Mouse (Mus musculus) CH12.LX (cell line): ENCODE results near the gene Chmp2a. TPM values are rescaled to one million over a fixed set of nuclear protein-coding genes. Genes with fewer than 3 reads are reported as not detected.

Source experiments
- DNase-seq: peaks from one replicate; pipeline ENCODE4 v3.0.0-alpha.2; 2013; ENCODE audit errors: extremely low read depth
- H3K27ac ChIP-seq: 2 replicates; pipeline ENCODE4 v1.5.1; 2012; ENCODE audit warnings: low read depth, mild to moderate bottlenecking, control low read depth, moderate library complexity; ENCODE audit not compliant: insufficient read depth
- H3K27me3 ChIP-seq: replicated peaks from 2 replicates; pipeline ENCODE3; 2012; ENCODE audit warnings: inconsistent platforms
- H3K36me3 ChIP-seq, 2 experiments: replicated peaks in 1 of 2; 2 replicates each; pipeline versions ENCODE3 to v1.6.1; 2012; ENCODE audit warnings: inconsistent platforms in 1 of 2, low read length in 1 of 2, mild to moderate bottlenecking in 1 of 2, mixed read lengths in 1 of 2, moderate library complexity in 1 of 2; ENCODE audit not compliant: control insufficient read depth in 1 of 2, insufficient read depth in 1 of 2
- H3K4me1 ChIP-seq, 2 experiments: 2 replicates each; pipeline ENCODE4 v1.6.1; 2012; ENCODE audit warnings: inconsistent platforms in 1 of 2, moderate library complexity in 1 of 2; ENCODE audit not compliant: insufficient read depth in 2 of 2, control insufficient read depth in 1 of 2
- H3K4me2 ChIP-seq: 2 replicates; pipeline ENCODE4 v1.6.1; 2012; ENCODE audit warnings: low read depth, mild to moderate bottlenecking, control low read depth; ENCODE audit not compliant: poor library complexity, insufficient read depth, severe bottlenecking
- H3K4me3 ChIP-seq, 3 experiments: fragments of 150-350 bp in 1 of 3; sonication (generic) in 1 of 3; replicated peaks in 1 of 3; 2 replicates each; pipeline versions ENCODE3 to v1.5.1; 2011 to 2012; ENCODE audit warnings: low read depth in 2 of 3, low read length in 2 of 3, mild to moderate bottlenecking in 2 of 3, moderate library complexity in 2 of 3, control low read depth in 1 of 3, improper control_type of control experiment in 1 of 3, inconsistent platforms in 1 of 3, mixed read lengths in 1 of 3; ENCODE audit not compliant: poor library complexity in 1 of 3
- H3K79me2 ChIP-seq: replicated peaks from 2 replicates; pipeline ENCODE4 v1.6.1; 2012; ENCODE audit warnings: mild to moderate bottlenecking, moderate library complexity; ENCODE audit not compliant: control insufficient read depth, poor library complexity, insufficient read depth, severe bottlenecking; ENCODE audit errors: extremely low read depth
- H3K9ac ChIP-seq: 2 replicates; pipeline ENCODE4 v1.6.1; 2012; ENCODE audit warnings: low read depth, mild to moderate bottlenecking, control low read depth, moderate library complexity; ENCODE audit not compliant: insufficient read depth
- H3K9me3 ChIP-seq: replicated peaks from 2 replicates; pipeline ENCODE3; 2012; ENCODE audit warnings: low read length, inconsistent platforms, mixed read lengths
- CHD1 ChIP-seq: IDR thresholded peaks from 2 replicates; pipeline ENCODE4 v1.6.1; 2012; ENCODE audit warnings: low read depth, low read length, improper control_type of control experiment, inconsistent platforms
- CTCF ChIP-seq, 2 experiments: IDR thresholded peaks in 1 of 2; conservative IDR thresholded peaks in 1 of 2; 2 replicates each; pipeline ENCODE4 v1.5.1; 2011 to 2012; ENCODE audit warnings: low read depth in 2 of 2, low read length in 2 of 2, improper control_type of control experiment in 1 of 2, inconsistent platforms in 1 of 2, mild to moderate bottlenecking in 1 of 2, moderate library complexity in 1 of 2
- ELF1 ChIP-seq: IDR thresholded peaks from 2 replicates; pipeline ENCODE4 v1.6.1; 2014; ENCODE audit warnings: low read depth, mild to moderate bottlenecking, inconsistent platforms, low read length, improper control_type of control experiment
- EP300 ChIP-seq: IDR thresholded peaks from 2 replicates; pipeline ENCODE4 v1.6.1; 2011; ENCODE audit warnings: low read length, improper control_type of control experiment
- ETS1 ChIP-seq: conservative IDR thresholded peaks from 2 replicates; pipeline ENCODE4 v1.6.1; 2012; ENCODE audit warnings: low read depth, mild to moderate bottlenecking, inconsistent platforms, low read length, improper control_type of control experiment, moderate library complexity
- HCFC1 ChIP-seq: IDR thresholded peaks from 2 replicates; pipeline ENCODE4 v1.6.1; 2012; ENCODE audit warnings: low read depth, mild to moderate bottlenecking, inconsistent platforms, low read length, improper control_type of control experiment
- MAFK ChIP-seq: IDR thresholded peaks from 2 replicates; pipeline ENCODE4 v1.6.1; 2011; ENCODE audit warnings: low read length, improper control_type of control experiment; ENCODE audit not compliant: insufficient replicate concordance
- MAX ChIP-seq: IDR thresholded peaks from 2 replicates; pipeline ENCODE4 v1.6.1; 2011; ENCODE audit warnings: low read length, improper control_type of control experiment
- MAZ ChIP-seq: IDR thresholded peaks from 2 replicates; pipeline ENCODE4 v1.6.1; 2012; ENCODE audit warnings: low read depth, mild to moderate bottlenecking, inconsistent platforms, low read length, improper control_type of control experiment, moderate library complexity
- NELFE ChIP-seq: IDR thresholded peaks from 2 replicates; pipeline ENCODE4 v1.6.1; 2011; ENCODE audit warnings: low read depth, low read length, improper control_type of control experiment
- NRF1 ChIP-seq: IDR thresholded peaks from 2 replicates; pipeline ENCODE4 v1.6.1; 2014; ENCODE audit warnings: low read depth, mild to moderate bottlenecking, inconsistent platforms, low read length, improper control_type of control experiment, moderate library complexity
- POLR2AphosphoS2 ChIP-seq: IDR thresholded peaks from 2 replicates; pipeline ENCODE4 v1.6.1; 2011; ENCODE audit warnings: low read depth, low read length, improper control_type of control experiment
- RAD21 ChIP-seq: IDR thresholded peaks from 2 replicates; pipeline ENCODE4 v1.6.1; 2011; ENCODE audit warnings: low read depth, mild to moderate bottlenecking, low read length, improper control_type of control experiment, moderate library complexity
- TBP ChIP-seq: conservative IDR thresholded peaks from 2 replicates; pipeline ENCODE4 v1.6.1; 2011; ENCODE audit warnings: low read depth, low read length, improper control_type of control experiment
- TCF12 ChIP-seq: IDR thresholded peaks from 2 replicates; pipeline ENCODE4 v1.6.1; 2014; ENCODE audit warnings: low read depth, mild to moderate bottlenecking, inconsistent platforms, low read length, improper control_type of control experiment
- USF1 ChIP-seq: IDR thresholded peaks from 2 replicates; pipeline ENCODE4 v1.6.1; 2014; ENCODE audit warnings: low read depth, mild to moderate bottlenecking, inconsistent platforms, low read length, improper control_type of control experiment
- ZC3H11A ChIP-seq: IDR thresholded peaks from 2 replicates; pipeline ENCODE4 v1.6.1; 2012; ENCODE audit warnings: low read depth, mild to moderate bottlenecking, inconsistent platforms, low read length, improper control_type of control experiment
- ZKSCAN1 ChIP-seq: IDR thresholded peaks from 2 replicates; pipeline ENCODE4 v1.6.1; 2012; ENCODE audit warnings: low read depth, inconsistent platforms, low read length, improper control_type of control experiment, borderline replicate concordance
- ZMIZ1 ChIP-seq: IDR thresholded peaks from 2 replicates; pipeline ENCODE4 v1.6.1; 2012; ENCODE audit warnings: low read depth, mild to moderate bottlenecking, inconsistent platforms, low read length, improper control_type of control experiment
- ZNF384 ChIP-seq: IDR thresholded peaks from 2 replicates; pipeline ENCODE4 v1.6.1; 2012; ENCODE audit warnings: low read depth, low read length, improper control_type of control experiment, inconsistent platforms
- dilution Hi-C: fragments of 300-500 bp; cut with MboI; formaldehyde crosslinking; loops from 2 replicates; pipeline ENCODE4 v1.14.3; 2020; ENCODE audit warnings: low sequenced_read_pairs; ENCODE audit not compliant: extremely low pct_unique_long_range_greater_than_20kb, extremely low pct_ligation_motif_present
- in situ Hi-C: fragments of 300-500 bp; cut with MboI; formaldehyde crosslinking; loops from 3 replicates; pipeline ENCODE4 v1.14.3; 2019; ENCODE audit warnings: low sequenced_read_pairs, low pct_ligation_motif_present, low pct_unique_long_range_greater_than_20kb, mixed read lengths
- polyA plus RNA-seq: library from polyadenylated mRNA; unstranded; fragments of >175 nt; gene quantifications from 2 replicates; pipeline ENCODE4 v1.2.1, GENCODE M21; 2012; ENCODE audit warnings: low read depth; ENCODE audit not compliant: insufficient read length
- total RNA-seq, 2 experiments: library from RNA; depleted of rRNA; stranded (reverse); fragments of 300-350 nt in 1 of 2; fragments of >200 nt in 1 of 2; gene quantifications; 2 replicates each; pipeline ENCODE4 v1.2.3; 2012 to 2014

Chmp2a gene
- total and polyA plus RNA-seq, 3 experiments: 115 to 134 (median 131) TPM

DNA sequence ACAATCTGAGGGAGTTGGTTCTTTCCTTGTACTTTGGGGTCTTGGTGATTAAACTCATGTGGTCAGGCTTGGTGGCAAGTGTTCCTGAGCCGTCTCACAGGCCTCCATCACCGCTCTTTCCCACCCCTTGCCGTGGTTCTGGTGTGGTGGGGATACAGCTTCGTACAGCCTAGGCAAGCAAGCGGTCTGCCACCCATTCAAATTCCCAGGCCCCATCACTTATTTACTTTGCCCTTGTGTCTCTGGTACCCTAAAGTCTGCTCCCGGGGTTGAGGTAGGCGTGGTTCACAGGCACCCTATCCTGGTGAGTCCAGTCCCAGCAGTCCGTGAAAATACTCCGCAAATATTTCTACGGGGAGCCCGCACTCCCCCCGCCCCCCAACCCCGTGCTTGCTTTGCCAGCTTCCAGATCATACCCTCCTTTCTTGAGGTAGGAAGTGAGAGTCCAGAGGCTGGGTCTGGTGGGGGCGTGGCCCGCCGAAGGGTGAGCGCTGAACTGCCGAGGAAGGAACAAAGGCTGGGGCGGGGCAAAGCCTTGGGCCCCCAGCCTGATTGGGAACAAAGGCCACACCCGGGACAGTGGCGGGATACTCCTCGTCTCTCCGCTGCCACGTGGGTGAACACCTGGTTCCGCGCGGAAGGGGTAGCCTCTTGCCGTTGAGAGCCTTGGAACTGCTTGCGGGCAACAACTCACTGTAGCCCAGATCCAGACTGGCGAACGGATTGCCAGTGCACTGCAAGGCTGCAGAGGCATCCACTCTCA is 11.7 kb downstream of the Chmp2a start (continued):
- 0 out of 2 replicates have a peak, but pooled peaks have one; percentile 35 for TF ChIP-seq HCFC1

GRCm38 (mm10) chr7:13015217-13015616 is 19.4 kb downstream of the Chmp2a start:
- TF ChIP-seq NELFE (no peak), RAD21 (no peak), TBP (no peak), TCF12 (no peak), NRF1 (no peak), ZMIZ1 (no peak), USF1 (no peak), POLR2AphosphoS2 (no peak), EP300 (no peak), MAZ (no peak), CHD1 (no peak), ZKSCAN1 (no peak), ELF1 (no peak), ZC3H11A (no peak), MAX (no peak), MAFK (no peak), ZNF384 (no peak), CTCF (conservative IDR thresholded peaks at IDR 0.05 in 1 of 2, IDR thresholded peaks at IDR 0.05 in 1 of 2; ENCODE audit: low read depth in 2 of 2, low read length in 2 of 2) (no peak), ETS1 (no peak)
- in situ Hi-C loops (loop anchor here (25.0 kb wide), 1 partner anchor 528 kb away; the partner anchor contains the start of gene Zfp606), dilution Hi-C loops (no loop called here)
- no peak for DNase-seq
- H3K9ac ChIP-seq: no peak overlapping the region
- H3K4me3 ChIP-seq: no peak overlapping the region
- no peaks in the 10 kb centered on the region for H3K79me2 ChIP-seq
- H3K4me1 ChIP-seq: peaks cover 3 to 5% of the 10 kb centered on the region in 2 experiments; a peak in 2 of 4 replicates
- no peak overlapping the region for H3K4me2 ChIP-seq
- H3K9me3 ChIP-seq: no peaks in the 10 kb centered on the region
- peaks cover 31% of the 10 kb centered on the region for H3K27me3 ChIP-seq
- H3K27ac ChIP-seq: no peak overlapping the region
- H3K36me3 ChIP-seq: no peaks in the 10 kb centered on the region
